Mouse (Mus musculus) lung, postnatal 0 days (tissue): ENCODE results near the gene Pip4k2a.

Experiments
- CTCF ChIP-seq: IDR thresholded peaks from 2 replicates; pipeline ENCODE4 v1.5.1; 2016; ENCODE audit warnings: antibody characterized with exemption, mild to moderate bottlenecking
- EP300 ChIP-seq: IDR thresholded peaks from 2 replicates; pipeline ENCODE4 v1.6.1; 2016; ENCODE audit warnings: antibody characterized with exemption, mild to moderate bottlenecking, control low read depth

- TF ChIP-seq CTCF (no peak), EP300 (no peak)
These were observed 80.1 kb downstream of the Pip4k2a start for GRCm38 (mm10) chr2:18917838-18918237.
